Comparison of ENCODE assay signal across 11 mouse cellular contexts in genomic region chr16:11664896-11665705, GRCm38 (mm10).
DNase-seq lines count a peak whose midpoint lies in the region; TF ChIP-seq lines count a peak whose summit lies in the region.
"Had no signal": no experiment of that assay in that cellular context is flagged by ENCODE, and none has a peak within 500 bp of the region (broad histone marks: within the 10 kb centered on the region; RNA-seq: fewer than 3 reads in every experiment).

No protein-coding gene starts in this region.

- H3K4me1 ChIP-seq in cerebellum, adult 2 months (ENCODE audit: control insufficient read depth, insufficient read depth, low read length): no peaks in the 10 kb centered on the region
- H3K4me1 ChIP-seq: lung, embryonic 15.5 days had no signal

- WGBS in macrophage (ENCODE audit: missing documents): 90% methylated on average over 13 of the region's 13 CpGs
- 86% methylated on average over 13 of the region's 13 CpGs for WGBS in cerebellum, adult 2 months

- peak; percentile 23 for DNase-seq in lung, postnatal 36 days
- no peak for DNase-seq in lung, postnatal 4 days
- DNase-seq in adrenal gland, adult (ENCODE audit: inconsistent age in 2 of 2, low spot score in 1 of 2): peak; percentile 54 to 87
- DNase-seq in adrenal gland, postnatal 10 days: peak; percentile 75
- DNase-seq in cerebellum, adult 2 months: no peak
- no peak for DNase-seq in layer of hippocampus, adult 11-12 months (ENCODE audit: low spot score)
- DNase-seq: gastrocnemius, postnatal 14 days; thymus, adult 2 months had no signal

- no peak for TF ChIP-seq CTCF in cerebellum, adult 2 months (IDR thresholded peaks at IDR 0.05; ENCODE audit: borderline replicate concordance, insufficient read depth, low read depth, low read length)

- no peaks in the 10 kb centered on the region for H3K27me3 ChIP-seq in cerebellum, adult 2 months (ENCODE audit: control insufficient read depth, insufficient read depth, low read length)
- H3K27me3 ChIP-seq: lung, embryonic 15.5 days had no signal

- H3K79me2 ChIP-seq in macrophage (ENCODE audit: inconsistent target): no peaks in the 10 kb centered on the region

- peak overlapping the region; percentile 52 for H3K27ac ChIP-seq in macrophage
- H3K27ac ChIP-seq in cerebellum, adult 2 months (ENCODE audit: insufficient read depth, low read length): no peak overlapping the region
- H3K27ac ChIP-seq: lung, embryonic 15.5 days had no signal

- H3K4me3 ChIP-seq in macrophage (ENCODE audit: inconsistent target): no peak overlapping the region
- H3K4me3 ChIP-seq in cerebellum, adult 2 months (replicated peaks; ENCODE audit: insufficient read depth, low read depth, low read length): no peak overlapping the region
- H3K4me3 ChIP-seq: erythroblast, embryonic 14.5 days; lung, embryonic 15.5 days had no signal

- H3K36me3 ChIP-seq in macrophage (ENCODE audit: inconsistent target): 0 out of 2 replicates have a peak, but pooled peaks cover 9% of the 10 kb centered on the region
- H3K36me3 ChIP-seq: lung, embryonic 15.5 days had no signal

- no peak for TF ChIP-seq POLR2A in cerebellum, adult 2 months (IDR thresholded peaks at IDR 0.05; ENCODE audit: borderline replicate concordance, insufficient read depth, low read length)

Comparison
In these comparisons a context has a peak if more than half of its experiments do, and no peak if none do; other contexts are left out.
1. DNase-seq: peak in lung, postnatal 36 days (single experiment), adrenal gland, adult (2 of 2) and adrenal gland, postnatal 10 days (single experiment); none in lung, postnatal 4 days (0 of 2), cerebellum, adult 2 months (0 of 2) and layer of hippocampus, adult 11-12 months (single experiment).